Mouse (Mus musculus): Measurements from ENCODE around the gene Eps8l3.

Gene Eps8l3

DNA sequence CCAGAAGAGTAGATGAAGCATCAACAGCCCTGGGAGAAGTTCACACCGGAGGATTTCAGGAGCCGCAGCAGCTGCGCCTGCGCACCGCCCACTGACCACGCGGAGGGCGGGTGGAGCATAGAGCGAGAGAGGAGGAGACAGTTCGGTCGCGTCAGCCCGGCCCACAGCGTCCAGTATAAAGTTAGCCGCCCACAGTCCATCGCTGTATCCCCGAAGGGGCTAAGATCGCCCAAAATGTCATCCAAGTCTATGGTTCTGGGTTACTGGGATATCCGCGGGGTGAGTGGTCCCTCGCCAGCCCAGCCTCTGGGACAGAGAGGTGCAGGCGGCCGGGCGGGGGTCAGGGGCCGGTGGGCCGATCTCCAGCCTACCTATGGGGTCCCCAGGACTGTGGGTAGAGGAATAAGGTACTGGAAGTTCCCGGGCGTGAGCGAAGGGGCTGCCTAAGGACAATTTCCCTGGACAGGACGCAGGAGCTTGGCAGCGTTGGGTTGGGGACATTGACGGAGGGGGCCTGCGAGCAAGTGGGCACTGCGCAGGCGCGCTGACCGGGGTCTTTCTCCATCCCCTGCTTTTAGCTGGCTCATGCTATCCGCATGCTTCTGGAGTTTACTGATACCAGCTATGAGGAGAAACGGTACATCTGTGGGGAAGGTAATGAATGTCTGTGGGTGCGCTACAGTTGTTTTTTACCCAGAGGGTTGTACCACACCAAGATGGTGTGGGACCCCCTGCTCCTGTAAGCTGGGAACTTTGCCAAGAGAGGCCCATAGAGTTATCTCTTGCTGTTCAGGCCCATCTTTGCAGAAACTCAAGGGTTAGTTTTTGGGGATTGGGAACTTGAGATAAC is 18.9 kb downstream of the Eps8l3 start, which contains the start of gene Gstm5:
Gstm5 (plus strand) TSS at position 102 of the 850 bp plus-strand sequence.
- peak; percentile 79 to 84 for DNase-seq (ENCODE audit: low spot score in 2 of 2)

DNA sequence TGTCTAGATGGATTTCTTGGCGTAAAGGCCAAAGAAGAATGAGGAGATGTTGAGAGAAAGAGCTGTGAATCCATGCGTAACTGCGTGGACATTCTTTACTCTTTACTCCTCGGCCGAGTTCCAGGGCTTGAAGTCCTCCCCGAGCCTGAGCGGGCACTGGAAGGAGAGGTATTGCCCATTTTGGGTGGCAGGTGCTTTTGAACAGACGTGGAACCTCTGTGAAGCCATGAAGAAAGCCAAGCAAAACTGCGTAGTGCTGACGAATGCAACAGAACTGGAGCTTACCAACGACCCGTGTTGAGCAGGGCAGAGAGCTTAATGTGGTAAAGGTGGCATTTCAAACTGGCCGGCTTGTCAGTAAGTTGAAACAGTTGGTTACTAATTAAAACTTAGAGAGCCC is 21.7 kb downstream of the Eps8l3 start:
- no peak for DNase-seq (ENCODE audit: low spot score in 2 of 2)

DNA sequence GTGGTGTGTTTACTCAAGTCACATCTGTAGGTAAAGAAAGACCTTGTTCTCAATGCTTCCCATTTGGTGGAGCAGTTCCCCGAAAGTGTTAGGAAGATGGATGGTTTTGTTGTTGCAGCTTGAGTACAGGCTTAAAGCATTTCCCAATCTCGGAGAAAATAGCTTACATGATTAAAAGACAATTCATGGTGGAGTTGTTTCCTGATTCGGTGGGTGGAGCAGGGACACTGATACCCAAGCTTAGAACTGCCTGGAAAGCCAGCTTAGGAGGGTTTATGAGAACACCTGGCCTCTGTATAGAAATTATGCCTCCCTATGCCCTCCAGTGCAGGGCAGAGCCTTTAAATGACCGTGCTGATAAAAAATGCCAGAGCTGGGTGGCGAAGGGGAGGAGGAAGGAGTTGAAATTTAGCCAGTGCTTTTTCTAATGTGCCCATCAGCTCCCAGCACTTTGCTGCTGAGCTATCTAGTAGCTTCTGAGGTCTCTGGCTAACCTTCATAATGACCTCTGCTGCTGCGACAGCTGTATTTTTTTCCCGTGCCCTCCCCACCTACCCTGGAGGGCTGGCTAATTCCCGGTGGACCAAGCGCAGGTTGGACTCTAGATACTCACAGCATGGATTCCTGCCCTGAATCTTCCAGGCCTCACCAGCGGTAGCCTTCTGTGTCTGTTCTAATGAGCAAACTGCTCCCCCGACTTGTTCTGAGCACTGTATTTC is 24.1 kb downstream of the Eps8l3 start:
- DNase-seq (ENCODE audit: low spot score in 2 of 2) = no peak

DNA sequence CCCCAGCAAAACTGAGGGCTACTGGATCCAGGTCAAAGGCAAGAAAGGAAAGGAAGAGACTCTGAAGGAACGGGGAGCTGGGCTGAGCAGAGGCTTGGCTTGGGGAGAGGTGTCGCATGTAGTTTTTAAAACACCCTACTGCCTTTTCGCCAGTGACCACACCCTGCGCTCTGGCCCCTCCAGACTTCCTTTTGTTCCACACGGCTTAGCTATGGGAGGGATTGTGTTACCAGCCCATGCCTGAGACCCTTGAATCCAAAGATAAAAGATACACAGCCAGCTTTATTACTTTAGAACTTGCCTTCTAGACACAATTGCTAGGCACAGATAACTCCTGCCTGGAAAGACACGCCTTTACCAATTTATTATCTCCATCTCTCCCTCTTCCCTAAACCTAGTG is 28.9 kb downstream of the Eps8l3 start:
- no peak for DNase-seq (ENCODE audit: low spot score in 2 of 2)

DNA sequence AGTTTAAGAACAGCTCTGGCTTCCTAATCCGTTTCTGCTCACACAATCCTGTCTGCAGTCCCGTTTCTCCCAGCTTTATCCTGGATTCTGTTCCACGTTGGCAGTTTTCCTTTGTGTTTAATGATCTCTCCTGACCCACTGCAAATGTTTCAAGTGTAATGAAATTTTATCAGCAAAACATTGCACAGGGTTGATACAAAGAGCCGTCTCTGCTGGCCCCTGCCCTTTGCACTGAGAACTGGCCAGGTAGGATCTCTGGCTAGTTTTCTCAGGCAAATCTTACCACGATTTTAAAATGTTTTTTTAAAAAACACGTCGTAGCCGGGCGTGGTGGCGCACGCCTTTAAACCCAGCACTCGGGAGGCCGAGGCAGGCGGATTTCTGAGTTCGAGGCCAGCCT is 39.6 kb downstream of the Eps8l3 start:
- no peak for DNase-seq (ENCODE audit: low spot score in 2 of 2)

DNA sequence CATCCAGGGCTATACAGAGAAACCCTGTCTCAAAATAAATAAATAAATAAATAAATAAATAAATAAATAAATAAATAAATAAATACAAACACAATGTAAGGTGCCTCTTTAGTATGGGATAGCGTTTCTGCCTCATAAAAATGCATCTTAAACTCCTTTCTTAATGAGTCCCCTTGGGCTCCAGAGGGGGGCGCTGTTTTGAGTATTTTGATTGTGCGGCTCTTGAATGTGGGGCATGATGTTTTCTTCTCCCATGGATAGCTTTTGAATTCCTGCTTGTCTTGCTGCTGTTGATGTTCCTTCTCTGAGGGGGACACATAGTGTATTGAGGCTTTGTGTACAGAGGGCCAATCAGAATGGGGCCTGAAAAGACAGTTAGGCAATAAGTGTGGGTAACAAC is 40.1 kb downstream of the Eps8l3 start:
- no peak for DNase-seq (ENCODE audit: low spot score in 2 of 2)

DNA sequence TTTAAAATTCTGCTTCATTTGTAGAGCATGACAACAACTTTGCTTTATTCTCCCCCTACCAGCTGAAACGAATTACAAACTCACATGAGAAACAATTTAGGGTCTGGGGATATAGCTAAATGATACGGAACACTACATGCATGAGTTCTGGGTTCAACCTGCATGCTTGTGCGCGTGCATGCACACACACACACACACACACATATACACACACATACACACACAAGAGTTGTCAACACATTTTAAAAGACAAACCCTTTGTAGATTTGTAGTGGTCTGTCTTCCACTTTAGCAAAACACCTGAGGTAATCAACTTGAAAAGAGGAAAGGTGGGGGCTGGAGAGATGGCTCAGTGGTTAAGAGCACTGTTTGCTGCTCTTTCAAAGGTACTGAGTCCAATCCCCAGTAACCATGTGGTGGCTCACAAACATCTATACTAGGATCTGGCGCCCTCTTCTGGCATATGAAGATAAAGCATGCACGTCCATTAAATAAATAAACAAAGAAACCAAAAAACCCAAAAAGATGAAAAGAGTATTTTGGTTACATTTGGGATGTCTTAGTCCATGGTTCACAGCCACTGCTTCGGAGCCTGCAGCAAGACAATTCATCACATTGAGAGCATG is 40.9 kb downstream of the Eps8l3 start:
- DNase-seq (ENCODE audit: low spot score in 2 of 2) = no peak

DNA sequence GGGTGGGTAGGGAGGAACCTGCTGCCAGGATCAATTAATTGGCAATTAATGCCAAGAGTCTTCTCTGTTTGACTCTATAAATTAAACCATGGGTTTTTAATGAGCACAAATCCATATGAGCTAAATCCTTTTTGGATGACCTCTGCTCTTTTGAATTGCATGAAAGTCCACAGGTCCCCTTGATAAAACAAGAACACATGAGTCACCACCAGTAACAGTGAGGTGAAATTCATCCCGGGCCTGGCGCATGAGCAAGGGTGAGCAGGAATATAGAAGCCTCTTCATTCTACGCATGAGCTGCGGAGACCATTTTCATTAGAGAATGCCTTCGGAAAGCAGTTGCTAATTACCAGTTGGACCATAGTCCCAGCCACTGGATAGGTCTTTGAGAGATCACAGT is 43.3 kb downstream of the Eps8l3 start:
- DNase-seq (ENCODE audit: low spot score in 2 of 2) = no peak

DNA sequence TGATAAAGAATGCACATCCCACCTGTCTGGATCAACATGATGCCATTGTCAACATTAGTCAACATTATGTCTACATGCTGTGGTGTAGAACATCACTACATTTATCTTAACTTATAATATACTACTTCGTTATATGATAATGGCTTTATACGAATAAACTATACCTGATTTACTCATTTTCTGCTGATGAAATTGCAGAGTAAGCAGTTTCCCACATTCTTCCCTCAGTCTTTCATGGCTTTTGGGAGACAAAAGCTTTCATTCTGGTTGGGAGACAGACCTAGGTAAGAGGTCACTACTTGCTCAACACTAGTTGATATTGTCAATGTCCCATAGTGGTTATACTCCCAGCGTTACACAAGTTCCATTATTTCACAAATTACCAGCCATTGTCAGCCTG is 48.3 kb downstream of the Eps8l3 start:
- no peak for DNase-seq (ENCODE audit: low spot score in 2 of 2)

DNA sequence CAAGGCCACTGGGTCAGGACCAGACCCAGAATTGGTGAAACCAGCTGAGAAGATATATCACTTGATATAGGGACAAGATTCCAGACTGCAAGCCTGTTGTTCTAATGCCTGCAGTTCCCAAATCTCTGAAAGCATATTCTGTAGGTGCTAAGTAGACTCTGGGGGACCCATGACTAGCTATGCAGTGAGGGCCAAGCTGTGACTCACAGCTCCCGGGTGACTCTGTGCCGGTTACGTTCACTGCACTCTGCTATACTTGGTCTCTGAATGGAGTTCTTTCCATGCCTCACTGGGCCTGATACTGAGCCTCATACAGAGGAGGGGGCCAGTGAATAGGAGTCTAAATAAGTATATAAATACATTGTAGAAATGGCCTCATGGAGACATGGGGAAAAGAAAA is 50.8 kb downstream of the Eps8l3 start:
- no peak for DNase-seq (ENCODE audit: low spot score in 2 of 2)

DNA sequence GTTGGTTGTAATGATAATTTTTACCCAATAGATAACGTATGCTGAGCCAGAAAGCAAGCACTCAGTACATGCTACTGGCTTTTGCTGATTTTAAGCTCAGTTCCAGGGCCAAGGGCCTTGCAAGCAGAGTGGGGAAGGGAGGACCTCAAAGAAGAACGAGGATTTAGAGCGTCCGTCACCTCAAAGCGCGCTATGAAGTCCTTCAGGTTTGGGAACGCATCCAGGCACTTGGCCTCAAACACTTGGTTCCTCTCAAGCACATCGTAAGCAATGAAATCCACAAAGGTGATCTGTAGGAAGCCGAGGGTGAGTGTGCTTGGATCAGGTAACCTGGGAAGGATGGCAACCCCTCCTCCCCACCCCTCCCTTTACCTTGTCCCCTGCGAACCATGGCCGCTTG is 51.7 kb downstream of the Eps8l3 start:
- no peak for DNase-seq (ENCODE audit: low spot score in 2 of 2)

DNA sequence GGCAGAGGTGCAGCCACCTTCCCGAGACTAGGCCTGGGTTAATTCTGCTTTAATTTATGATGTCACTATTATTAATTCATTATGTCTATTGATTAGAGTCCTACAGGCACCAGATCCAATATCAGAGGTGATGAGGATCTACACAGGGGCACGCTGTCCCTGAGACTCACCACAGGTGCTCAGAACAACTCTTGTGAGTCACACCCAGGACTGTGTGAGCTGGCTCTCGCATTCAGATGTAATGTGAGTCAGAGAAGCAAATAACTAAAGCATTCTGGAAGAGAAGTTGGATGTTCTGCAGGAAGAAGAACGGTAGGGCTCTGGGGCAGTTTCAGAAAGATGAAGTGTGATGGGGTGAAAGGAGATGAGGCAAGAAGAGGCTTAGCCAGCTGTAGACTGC is 52.2 kb downstream of the Eps8l3 start:
- no peak for DNase-seq (ENCODE audit: low spot score in 2 of 2)

DNA sequence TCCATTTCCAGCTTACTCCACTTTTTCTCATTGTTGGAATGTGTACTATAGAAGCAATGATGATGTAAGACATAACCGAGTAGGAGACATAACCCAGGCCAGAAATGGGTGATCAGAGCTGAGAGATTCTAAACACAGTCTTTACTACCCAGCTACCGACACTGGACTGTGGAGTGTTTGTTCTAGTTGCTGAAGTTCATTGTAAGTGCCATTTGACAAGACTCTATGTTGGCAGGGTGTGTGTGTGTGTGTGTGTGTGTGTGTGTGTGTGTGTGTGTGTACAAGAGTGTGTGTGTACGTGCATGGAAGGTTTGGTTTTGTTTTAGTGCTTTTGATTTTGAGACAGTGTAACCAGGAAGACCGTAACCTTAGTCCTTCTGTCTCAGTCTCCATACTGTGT is 52.7 kb downstream of the Eps8l3 start:
- DNase-seq (ENCODE audit: low spot score in 2 of 2) = no peak

DNA sequence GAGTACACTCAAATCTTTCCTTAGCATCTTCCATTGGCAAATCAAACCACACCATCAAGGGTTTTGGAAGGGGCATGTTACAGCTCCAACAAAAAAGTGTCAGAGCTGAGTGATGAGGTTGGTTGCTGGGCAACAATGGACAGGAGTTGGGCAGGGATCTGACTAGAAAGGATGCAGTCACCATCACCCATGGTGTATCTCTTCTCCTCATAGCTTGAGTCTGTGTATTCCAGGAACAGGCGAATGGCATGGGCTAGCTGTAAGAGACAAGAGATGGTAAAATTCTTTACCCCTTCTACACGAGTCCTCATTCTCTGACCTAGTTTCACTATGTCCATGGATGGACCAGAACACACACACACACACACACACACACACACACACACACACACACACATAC is 54.1 kb downstream of the Eps8l3 start:
- DNase-seq (ENCODE audit: low spot score in 2 of 2) = no peak

DNA sequence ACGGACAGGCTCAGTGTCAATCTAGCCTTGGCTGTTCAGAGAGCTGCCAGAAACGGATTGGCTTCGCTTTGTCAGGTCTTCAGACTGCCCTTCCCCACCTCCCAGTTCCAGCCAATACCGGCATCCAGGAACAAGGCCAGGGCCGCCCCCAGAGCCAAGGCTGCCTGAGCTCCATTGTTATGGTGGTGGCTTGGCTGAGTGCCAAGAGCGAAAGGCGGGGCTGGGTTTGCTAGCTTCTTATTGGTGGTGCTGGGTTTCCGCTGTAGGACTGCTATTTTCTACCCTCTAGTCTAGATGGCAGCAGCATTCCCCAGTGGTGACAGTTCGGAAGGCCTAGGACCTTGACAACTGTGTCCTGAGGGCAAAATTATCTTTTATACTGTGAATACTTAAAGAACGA is 54.6 kb downstream of the Eps8l3 start, which contains the start of gene Gstm7:
Gstm7 (minus strand) TSS at position 148 of the 400 bp plus-strand sequence.
- peak; percentile 95 to 96 for DNase-seq (ENCODE audit: low spot score in 2 of 2)

DNA sequence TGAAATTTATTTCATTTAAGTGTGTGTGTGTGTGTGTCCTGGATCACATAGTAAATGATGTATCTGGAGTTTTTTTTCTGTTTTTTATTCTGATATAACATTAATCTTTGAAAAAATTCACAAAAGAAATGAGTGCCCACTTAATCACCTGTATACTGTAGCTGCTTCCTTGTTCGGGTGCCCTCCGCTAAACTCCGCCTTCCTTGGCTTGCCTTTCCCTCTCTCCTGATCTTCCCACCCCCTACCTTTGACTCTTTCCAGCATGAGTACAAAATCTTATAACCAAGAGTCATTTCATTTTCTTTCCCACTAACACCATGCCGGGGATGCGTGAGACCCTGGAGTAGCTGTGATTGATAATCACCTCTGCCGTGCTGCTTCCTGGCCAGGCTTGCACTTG is 55.1 kb downstream of the Eps8l3 start:
- DNase-seq (ENCODE audit: low spot score in 2 of 2) = no peak

DNA sequence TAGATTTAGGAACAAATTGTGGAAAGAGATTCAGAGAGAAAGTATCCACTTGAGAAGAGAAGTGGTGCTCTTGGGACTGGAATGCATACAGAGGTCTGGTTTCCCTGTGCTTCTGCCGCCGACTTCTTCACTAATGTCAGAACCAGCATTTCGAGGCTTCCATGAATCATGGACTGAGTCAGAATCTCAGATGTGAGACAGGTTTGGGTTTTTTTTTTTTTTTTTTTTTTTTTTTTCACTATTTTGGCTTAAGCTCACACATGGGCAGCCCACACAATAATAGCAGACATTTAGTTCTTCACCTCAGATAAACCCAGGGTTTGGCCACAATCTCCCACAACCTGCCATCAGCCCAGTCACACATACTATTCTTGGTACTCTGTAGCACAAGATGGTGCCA is 58.2 kb downstream of the Eps8l3 start:
- DNase-seq (ENCODE audit: low spot score in 2 of 2) = no peak

DNA sequence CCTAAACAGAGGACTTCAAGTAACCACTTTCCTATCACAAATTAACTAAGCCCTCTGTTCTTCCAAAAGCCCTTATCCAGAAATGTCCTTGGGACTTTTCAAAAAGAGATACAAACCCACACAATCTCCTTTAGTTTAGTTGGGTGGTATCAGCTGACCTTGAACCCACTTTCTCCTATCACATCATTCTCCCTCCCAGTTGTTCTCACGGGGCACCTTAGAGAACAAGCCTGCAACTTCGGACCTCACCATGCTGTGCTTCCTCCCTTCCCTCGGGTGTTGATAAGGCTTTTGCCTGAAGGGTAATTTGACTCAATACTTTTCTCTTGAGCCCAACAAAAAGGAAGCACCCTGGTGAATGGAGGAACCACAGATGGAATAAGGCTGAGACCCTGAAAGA is 58.9 kb downstream of the Eps8l3 start:
- no peak for DNase-seq (ENCODE audit: low spot score in 2 of 2)

DNA sequence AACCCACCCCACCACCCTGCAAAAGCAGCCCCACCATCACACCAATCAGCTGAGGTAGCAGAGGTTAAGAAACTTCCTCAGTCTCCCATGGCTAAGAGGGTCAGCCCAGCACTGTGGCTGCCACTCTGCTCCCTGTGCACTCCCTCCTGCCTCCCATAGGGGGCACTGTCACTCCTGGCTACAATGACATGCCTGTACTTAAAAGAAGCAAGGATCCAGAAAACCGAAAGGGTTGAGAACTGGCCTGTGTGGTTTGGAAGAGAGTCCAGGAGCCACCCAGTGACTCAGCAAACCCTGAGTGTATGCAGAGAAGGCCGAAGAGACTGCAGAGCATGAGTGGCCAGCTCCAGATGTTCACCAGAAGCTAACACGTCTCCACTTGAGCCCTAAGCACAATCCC is 62.4 kb downstream of the Eps8l3 start:
- DNase-seq (ENCODE audit: low spot score in 2 of 2) = peak; percentile 67 to 73

DNA sequence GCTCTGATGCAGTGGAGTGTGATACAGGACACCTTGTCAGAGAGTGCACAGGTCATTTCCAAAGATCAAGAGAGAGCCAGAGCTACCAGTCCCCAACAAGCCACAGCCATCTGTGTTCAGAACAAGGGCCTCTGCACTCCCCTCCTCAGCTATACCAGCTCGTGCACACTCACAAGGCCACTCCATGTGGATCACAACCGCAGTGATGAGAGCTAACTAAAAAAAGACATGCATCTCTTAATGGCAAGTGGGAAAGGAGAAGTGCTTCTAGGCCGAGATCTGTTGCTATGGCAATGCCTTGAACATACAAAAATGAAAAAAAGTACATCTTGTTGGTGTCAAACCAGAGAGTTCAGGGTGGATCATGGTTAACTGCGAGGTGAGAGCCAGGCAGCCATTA is 62.8 kb downstream of the Eps8l3 start:
- no peak for DNase-seq (ENCODE audit: low spot score in 2 of 2)

DNA sequence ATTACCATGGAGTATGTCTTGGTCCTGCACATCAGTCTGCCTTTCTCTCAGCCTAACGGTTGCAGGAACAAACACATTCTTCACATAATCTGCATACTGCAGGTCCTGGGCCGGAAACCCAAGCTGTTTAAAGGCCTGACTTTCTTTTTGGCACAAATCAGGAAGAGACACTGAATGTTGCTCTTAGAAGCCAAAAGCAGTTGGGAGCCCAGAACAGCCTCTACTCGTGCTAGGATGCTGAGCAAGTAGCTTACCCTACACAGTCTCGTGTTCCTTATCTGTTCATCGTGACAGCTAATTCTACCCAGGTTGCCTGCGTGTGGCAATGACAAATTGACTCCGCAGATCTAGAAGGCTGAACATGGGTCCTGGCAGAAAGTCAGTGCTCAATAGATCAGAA is 63.5 kb downstream of the Eps8l3 start:
- no peak for DNase-seq (ENCODE audit: low spot score in 2 of 2)

DNA sequence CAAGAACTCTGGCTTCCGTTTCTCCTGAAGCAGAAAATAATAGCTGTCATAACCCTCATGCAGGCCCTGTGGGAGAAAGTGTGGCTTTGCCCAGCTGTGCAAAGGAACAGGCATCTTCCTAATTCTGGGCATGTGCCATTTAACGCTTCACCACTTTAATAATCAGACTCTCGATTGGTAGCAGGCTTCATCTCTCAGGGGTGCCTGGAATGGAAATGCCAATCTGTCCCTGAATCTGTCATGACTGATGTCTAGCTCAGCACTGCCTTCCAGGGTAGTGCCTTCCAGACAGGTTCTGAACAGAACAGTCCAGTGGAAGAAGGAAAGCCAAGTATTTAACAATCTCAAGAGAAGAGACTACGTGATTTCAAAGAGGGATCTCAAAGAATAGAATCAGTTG is 64.2 kb downstream of the Eps8l3 start:
- DNase-seq (ENCODE audit: low spot score in 2 of 2) = no peak

Measured in urinary bladder, postnatal 4 days (tissue).